Mouse (Mus musculus) monocyte, adult 5-6 weeks (primary cell): Measurements from ENCODE around the gene Gm49337. TPM values are rescaled to one million over a fixed set of nuclear protein-coding genes. Genes with fewer than 3 reads are reported as not detected.

Experiments used
- ATAC-seq: fragments of 153-309, 156-312 bp; replicated peaks from 2 replicates; pipeline ENCODE4 v1.8.0; 2017; ENCODE audit warnings: mild to moderate bottlenecking; ENCODE audit not compliant: low TSS enrichment, insufficient number of reproducible peaks, severe bottlenecking, poor library complexity, low FRiP score
- total RNA-seq: library from RNA; stranded (forward); fragments of 200-1000, 200-491, 200-594 nt; gene quantifications from 3 replicates; pipeline ENCODE4 v1.2.3, GENCODE M21; 2017

Gene Gm49337
- 0.76 TPM in 1 of 3 replicates, not detected in the others for total RNA-seq

- ATAC-seq, result no peak
Observed at GRCm38 (mm10) chr4:116173072-116173471, at the start of gene Gm49337, which contains the start of gene 1700042G07Rik. Gm49337 (plus strand) TSS chr4:116173384. 1700042G07Rik (plus strand) TSS chr4:116173372.

GRCm38 (mm10) chr4:116123602-116124519 is 49.3 kb upstream of the Gm49337 start, which contains the start of the genes Rad54l and Pomgnt1:
Rad54l (minus strand) TSS chr4:116123690.
Pomgnt1 (plus strand) TSS chr4:116123840.
- ATAC-seq, result peak; percentile 96

DNA sequence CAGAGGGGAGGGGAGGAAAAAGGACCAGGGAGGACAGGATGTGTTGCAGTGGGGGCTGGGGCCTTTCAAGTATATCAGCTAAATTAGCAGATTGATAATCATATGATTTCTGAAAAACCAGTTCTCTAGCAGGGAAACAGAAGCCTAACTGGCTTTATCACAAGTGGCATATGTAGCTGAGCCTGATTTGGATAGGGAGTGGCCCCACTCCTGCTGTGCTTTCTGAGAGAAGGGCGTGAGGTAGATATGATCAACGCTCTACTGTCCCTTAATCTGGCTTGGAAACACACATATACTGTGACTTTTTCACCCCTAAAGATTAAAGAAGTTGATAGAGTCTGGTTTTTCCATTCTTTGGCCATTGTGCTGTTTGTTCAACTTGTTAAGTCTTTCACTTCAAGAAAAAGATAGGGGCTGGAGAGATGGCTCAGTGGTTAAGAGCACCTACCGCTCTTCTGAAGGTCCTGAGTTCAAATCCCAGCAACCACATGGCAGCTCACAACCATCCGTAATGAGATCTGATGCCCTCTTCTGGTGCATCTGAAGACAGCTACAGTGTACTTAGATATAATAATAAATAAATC is 47.3 kb upstream of the Gm49337 start:
- no peak for ATAC-seq

DNA sequence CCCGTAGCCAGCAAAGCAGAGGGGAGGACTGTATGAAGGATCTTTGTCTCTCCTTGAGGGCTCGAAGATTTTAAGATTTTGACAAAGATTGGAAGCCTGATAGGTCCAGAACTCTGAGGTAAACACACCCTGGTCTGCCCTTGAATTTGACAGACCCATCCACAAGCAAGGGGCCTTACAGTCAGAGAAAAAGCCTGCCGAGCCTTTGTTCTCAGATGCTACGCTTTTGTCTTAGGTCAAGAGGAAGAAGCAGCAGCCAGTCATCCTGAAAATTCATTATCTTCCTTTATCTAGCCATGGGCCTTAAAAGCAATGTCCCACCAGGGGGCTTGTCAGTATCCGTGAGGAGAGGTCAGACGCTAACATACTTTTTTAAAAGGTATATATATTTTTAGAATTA is 45.2 kb upstream of the Gm49337 start:
- no peak for ATAC-seq

- no peak for ATAC-seq
Observed at GRCm38 (mm10) chr4:116133126-116133525, 40.1 kb upstream of the Gm49337 start.

DNA sequence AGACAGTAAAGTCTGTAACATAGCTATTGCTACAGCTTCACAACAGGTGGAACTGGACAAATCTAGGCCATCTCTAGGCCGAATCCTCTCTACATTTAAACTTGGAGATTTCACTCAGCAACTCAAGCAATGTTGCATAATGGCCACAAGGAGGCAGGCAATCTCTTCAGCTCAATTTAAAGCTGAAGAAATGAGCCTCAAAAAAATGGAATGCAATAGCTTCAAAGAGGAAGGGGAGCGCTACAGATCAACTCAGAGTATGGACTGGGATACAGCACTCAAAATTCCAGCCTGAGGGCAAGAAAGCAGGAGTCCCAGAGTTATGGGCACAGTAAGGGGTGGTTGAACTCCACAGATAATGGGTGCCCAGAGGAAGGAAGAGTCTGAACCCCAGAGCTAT is 38.2 kb upstream of the Gm49337 start:
- 0 out of 2 replicates have a peak, but pooled peaks have one; percentile 1 for ATAC-seq

DNA sequence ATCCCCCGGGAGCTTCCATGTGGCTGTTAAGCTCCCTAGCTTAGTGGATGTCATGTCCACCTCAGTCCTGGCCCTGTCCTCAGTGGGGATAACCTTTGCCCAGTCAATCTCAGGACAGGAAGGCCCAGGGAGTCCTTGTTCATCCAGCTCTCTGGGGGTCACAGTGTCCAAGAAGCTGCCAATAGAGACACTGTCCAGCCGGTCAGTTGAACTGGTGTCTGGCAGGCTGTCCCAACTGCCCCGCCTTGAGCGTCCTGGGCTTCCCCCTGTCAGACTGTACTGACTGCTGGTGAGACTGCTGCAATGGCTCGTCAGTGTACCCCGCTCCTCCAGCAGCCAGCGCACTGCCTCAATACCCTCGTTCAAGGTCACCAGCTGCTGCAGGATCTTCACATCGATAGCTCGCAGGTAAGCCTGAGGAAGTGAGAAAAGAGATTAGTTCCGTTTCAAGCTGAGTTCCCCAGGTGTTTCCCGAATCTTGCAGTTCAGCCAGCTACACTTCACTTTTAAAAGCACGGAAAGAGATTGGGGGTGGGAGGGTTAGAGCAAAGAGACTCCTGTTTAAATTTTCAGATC is 35.7 kb upstream of the Gm49337 start:
- ATAC-seq, result no peak

DNA sequence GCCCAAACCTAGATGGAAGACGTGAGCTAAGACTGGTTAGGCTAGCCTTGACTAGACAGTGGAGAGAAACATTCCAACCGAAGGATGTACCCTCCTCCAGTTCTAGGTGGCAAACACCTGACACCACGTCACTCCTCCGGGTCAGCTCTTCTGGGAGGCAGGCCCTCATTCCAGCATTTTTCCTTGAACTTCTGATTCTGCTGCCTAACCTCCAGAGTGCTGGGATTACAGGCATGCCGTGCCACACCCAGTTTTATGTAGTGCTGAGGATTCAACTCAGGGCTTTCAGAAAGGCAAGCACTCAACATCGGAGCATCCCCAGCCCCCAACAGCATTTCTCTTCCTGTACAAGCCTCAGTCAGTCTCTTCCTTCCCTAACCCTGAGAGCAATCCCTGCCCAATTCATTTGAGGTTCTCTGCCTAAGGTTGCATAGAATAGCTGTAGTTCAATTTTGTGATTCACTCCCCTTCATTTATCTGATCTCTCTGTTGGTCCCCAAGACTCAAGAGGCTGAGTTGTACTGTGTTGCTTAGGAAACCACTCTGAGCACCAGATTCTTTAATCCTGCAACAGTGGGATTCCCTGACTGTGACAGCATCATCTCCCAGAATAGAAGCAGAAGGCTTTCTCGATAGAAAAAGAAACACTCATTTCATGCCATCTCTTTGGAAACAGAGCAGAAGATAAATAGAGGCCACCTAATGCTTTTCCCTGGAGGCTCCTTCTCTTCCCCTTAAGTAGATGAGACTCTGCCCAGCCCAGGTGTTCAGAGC is 32.2 kb upstream of the Gm49337 start:
- no peak for ATAC-seq

GRCm38 (mm10) chr4:116141736-116142135 is 31.4 kb upstream of the Gm49337 start:
- no peak for ATAC-seq

DNA sequence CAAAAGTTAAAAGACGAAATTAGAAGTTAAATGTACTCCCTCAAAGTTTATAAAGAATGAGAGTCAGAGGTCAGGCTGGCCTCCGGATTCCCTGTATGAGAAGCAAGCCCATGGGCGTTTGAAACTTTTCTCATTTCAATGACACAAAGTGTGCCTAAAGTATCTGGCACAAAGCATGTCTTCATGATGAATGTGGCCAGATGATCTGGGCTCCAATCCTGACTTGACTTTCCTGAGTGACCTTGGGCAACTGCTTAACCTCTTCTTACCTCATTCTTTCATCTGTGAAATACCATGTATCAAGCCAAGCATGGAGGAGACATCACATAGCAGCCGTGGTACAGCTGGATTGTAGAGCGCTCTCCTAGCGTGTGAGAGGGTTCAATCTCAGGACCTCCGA is 30.9 kb upstream of the Gm49337 start:
- ATAC-seq, result no peak

GRCm38 (mm10) chr4:116143317-116143811 is 29.8 kb upstream of the Gm49337 start:
- ATAC-seq, result no peak

GRCm38 (mm10) chr4:116143891-116144717 is 29.1 kb upstream of the Gm49337 start:
- ATAC-seq, result 0 out of 2 replicates have a peak, but pooled peaks have one; percentile 15

- ATAC-seq, result no peak
Observed at GRCm38 (mm10) chr4:116149812-116150155, 23.4 kb upstream of the Gm49337 start.

DNA sequence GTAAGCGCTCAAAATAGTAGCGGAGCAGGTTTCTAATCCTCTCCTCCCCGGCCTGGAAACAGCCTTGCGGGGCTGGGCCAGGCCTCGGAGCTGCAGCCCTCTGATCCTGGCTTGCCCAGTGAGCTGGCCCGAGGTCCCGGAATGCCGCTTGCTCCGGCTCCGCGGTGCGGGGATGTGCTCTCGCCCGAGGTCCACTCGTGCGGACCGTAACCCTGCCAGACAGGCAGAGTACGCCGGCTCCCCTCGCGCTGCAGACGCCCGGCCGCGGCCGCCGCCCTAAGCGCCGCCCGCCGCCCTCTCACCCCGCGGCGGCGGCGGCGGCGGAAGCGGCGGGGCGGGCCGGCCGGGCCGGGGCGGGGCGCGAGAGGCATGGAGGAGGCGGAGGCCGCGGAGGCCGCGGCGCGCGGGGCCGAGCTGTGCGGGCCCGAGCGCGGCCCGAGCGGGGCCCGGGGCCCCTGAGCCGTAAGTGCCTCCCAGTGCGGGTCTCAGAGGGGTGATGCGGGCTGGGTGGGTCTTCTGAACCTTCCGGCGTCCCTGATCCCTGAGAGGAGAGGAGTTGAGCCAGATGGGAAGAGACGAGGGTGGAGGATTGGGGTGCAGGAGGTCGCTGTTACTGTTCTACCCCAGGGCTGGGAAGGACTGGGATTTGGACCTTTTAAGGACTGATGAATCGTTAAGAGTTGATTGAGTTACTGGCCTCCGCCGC is 22.9 kb upstream of the Gm49337 start:
- 0 out of 2 replicates have a peak, but pooled peaks have one; percentile 11 for ATAC-seq

GRCm38 (mm10) chr4:116150862-116151221 is 22.3 kb upstream of the Gm49337 start:
- no peak for ATAC-seq

DNA sequence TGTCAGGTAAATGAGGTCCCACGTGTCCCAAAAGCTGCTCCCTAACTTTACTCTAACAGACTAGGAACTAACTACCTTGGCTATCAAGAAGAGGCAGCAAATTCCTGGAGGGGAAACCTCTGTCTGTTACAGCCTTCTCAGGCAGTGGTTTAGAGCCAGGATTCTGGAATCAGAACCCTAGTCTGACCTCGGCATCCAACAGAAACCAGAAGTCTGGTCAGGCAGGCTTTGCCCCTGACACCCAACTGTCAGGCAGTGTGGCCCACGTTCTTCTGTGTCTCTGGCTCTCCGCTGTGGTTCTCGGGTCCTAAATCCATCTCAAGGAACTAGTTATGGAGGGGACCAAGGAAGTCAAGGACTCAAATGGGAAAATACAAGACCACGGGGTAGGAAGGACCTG is 21.9 kb upstream of the Gm49337 start, which contains the start of gene Lurap1:
Gene Lurap1 (minus strand): TSS at position 101 of the 400 bp plus-strand sequence.
- ATAC-seq, result no peak

GRCm38 (mm10) chr4:116152702-116153101 is 20.5 kb upstream of the Gm49337 start:
- no peak for ATAC-seq
